Mouse (Mus musculus) thymus, adult 2 months (tissue): ENCODE data around the gene Flywch2. TPM values are rescaled to one million over a fixed set of nuclear protein-coding genes. Genes with fewer than 3 reads are reported as not detected.
A peak's percentile ranks its signal among the peaks of the same experiment; 100 is the strongest.
"Not testable (repeated sequence)": the region's sequence is repeated elsewhere in the genome, so short reads cannot be mapped to it uniquely, and the experiment has no call there.

ENCODE experiments used
- DNase-seq: peaks from one replicate; pipeline ENCODE4 v3.0.0; 2021
- H3K27ac ChIP-seq: fragments of 200-500 bp; 2 replicates; pipeline ENCODE4 v1.5.1; 2012; ENCODE audit warnings: low read length, control low read depth; ENCODE audit not compliant: control insufficient read depth, insufficient read depth
- H3K27me3 ChIP-seq: fragments of 200-500 bp; 2 replicates; pipeline ENCODE4 v1.6.1; 2012; ENCODE audit warnings: mild to moderate bottlenecking, low read length, moderate library complexity, mixed read lengths; ENCODE audit not compliant: control insufficient read depth, insufficient read depth
- H3K36me3 ChIP-seq: fragments of 200-500 bp; 2 replicates; pipeline ENCODE4 v1.6.1; 2012; ENCODE audit warnings: mild to moderate bottlenecking, low read length, moderate library complexity; ENCODE audit not compliant: control insufficient read depth, insufficient read depth
- H3K4me1 ChIP-seq: fragments of 200-500 bp; replicated peaks from 2 replicates; pipeline ENCODE4 v1.6.1; 2012; ENCODE audit warnings: low read length; ENCODE audit not compliant: control insufficient read depth, insufficient read depth
- H3K4me3 ChIP-seq: fragments of 200-500 bp; 2 replicates; pipeline ENCODE4 v1.5.1; 2012; ENCODE audit warnings: mild to moderate bottlenecking, low read length, control low read depth, moderate library complexity; ENCODE audit not compliant: control insufficient read depth, insufficient read depth
- CTCF ChIP-seq: fragments of 200-500 bp; IDR thresholded peaks from 2 replicates; pipeline ENCODE4 v1.5.1; 2012; ENCODE audit warnings: mild to moderate bottlenecking, control low read depth, low read length, moderate library complexity, borderline replicate concordance; ENCODE audit not compliant: control insufficient read depth, poor library complexity, insufficient read depth; ENCODE audit errors: extremely low read depth
- POLR2A ChIP-seq: fragments of 200-500 bp; IDR thresholded peaks from 2 replicates; pipeline ENCODE4 v1.6.1; 2012; ENCODE audit warnings: mild to moderate bottlenecking, low read length, control low read depth, moderate library complexity; ENCODE audit not compliant: control insufficient read depth, poor library complexity, insufficient read depth; ENCODE audit errors: extremely low read depth
- WGBS: fragments of 180-500 bp; shearing (Covaris S2); methylation state at CpG from one replicate; pipeline ENCODE4 v1.1.7; 2018; 5-methylcytosine and 5-hydroxymethylcytosine counted together
- polyA plus RNA-seq: library from polyadenylated mRNA; depleted of rRNA; stranded (reverse); fragments of >200 nt; gene quantifications from 2 replicates; pipeline ENCODE4 v1.2.3, GENCODE M21; 2012

Gene Flywch2
- polyA plus RNA-seq, 1 experiment = 4.0 TPM

GRCm38 (mm10) chr17:23783352-23783751 lies 2.5 kb downstream of the Flywch2 start:
- no peak for DNase-seq
- Histone ChIP-seq H3K4me1 (peaks cover 10% of the 10 kb centered on the region), H3K4me3 (no peak overlapping the region), H3K27ac (no peak overlapping the region), H3K36me3 (no peaks in the 10 kb centered on the region), H3K27me3 (no peaks in the 10 kb centered on the region)
- TF ChIP-seq CTCF (no peak), POLR2A (no peak)

- 63% methylated on average over 2 of the region's 2 CpGs for WGBS
- DNase-seq = no peak
- Histone ChIP-seq H3K27me3 (no peaks in the 10 kb centered on the region), H3K27ac (no peak overlapping the region), H3K4me3 (no peak overlapping the region), H3K36me3 (no peaks in the 10 kb centered on the region), H3K4me1 (no peaks in the 10 kb centered on the region)
- TF ChIP-seq POLR2A (no peak), CTCF (no peak)
These were observed 7.4 kb downstream of the Flywch2 start for GRCm38 (mm10) chr17:23778447-23778846.

GRCm38 (mm10) chr17:23777141-23777540 lies 8.7 kb downstream of the Flywch2 start:
- TF ChIP-seq POLR2A = no peak
- no peak for TF ChIP-seq CTCF
- Histone ChIP-seq H3K36me3 (no peaks in the 10 kb centered on the region), H3K4me3 (no peak overlapping the region), H3K27me3 (no peaks in the 10 kb centered on the region), H3K4me1 (no peaks in the 10 kb centered on the region), H3K27ac (no peak overlapping the region)
- no peak for DNase-seq
- 96% methylated on average over 2 of the region's 2 CpGs for WGBS

GRCm38 (mm10) chr17:23776216-23776615 lies 9.7 kb downstream of the Flywch2 start:
- no peak for DNase-seq
- Histone ChIP-seq H3K27ac (no peak overlapping the region), H3K27me3 (no peaks in the 10 kb centered on the region), H3K4me1 (no peaks in the 10 kb centered on the region), H3K36me3 (no peaks in the 10 kb centered on the region), H3K4me3 (no peak overlapping the region)
- WGBS = 91% methylated on average over 10 of the region's 10 CpGs
- TF ChIP-seq CTCF (no peak), POLR2A (no peak)

GRCm38 (mm10) chr17:23774090-23774489 lies 11.8 kb downstream of the Flywch2 start:
- Histone ChIP-seq H3K4me1 (peaks cover 3% of the 10 kb centered on the region; the same call in 1 of the 2 replicates), H3K27me3 (no peaks in the 10 kb centered on the region), H3K27ac (no peak overlapping the region), H3K4me3 (no peak overlapping the region), H3K36me3 (no peaks in the 10 kb centered on the region)
- WGBS = 2% methylated on average over 12 of the region's 12 CpGs
- DNase-seq = peak; percentile 87
- TF ChIP-seq POLR2A (no peak), CTCF (peak; percentile 91)

- no peak for DNase-seq
- TF ChIP-seq CTCF (no peak), POLR2A (no peak)
- 78% methylated on average over 6 of the region's 6 CpGs for WGBS
- peaks cover 3% of the 10 kb centered on the region; the same call in 1 of the 2 replicates for H3K4me1 ChIP-seq
- H3K27ac ChIP-seq = no peak overlapping the region
- no peaks in the 10 kb centered on the region for H3K27me3 ChIP-seq
- no peaks in the 10 kb centered on the region for H3K36me3 ChIP-seq
- H3K4me3 ChIP-seq = no peak overlapping the region
These were observed 12.2 kb downstream of the Flywch2 start for GRCm38 (mm10) chr17:23773676-23774075.

GRCm38 (mm10) chr17:23772219-23772556 lies 13.7 kb downstream of the Flywch2 start:
- not testable (repeated sequence) for H3K4me3 ChIP-seq, DNase-seq, H3K4me1 ChIP-seq, H3K36me3 ChIP-seq, H3K27ac ChIP-seq, H3K27me3 ChIP-seq
- 80% methylated on average over 2 of the region's 2 CpGs for WGBS
